Mouse (Mus musculus) frontal cortex, postnatal 36 days (tissue): ENCODE measurements at regions not wholly inside any gene's neighbourhood (a gene's known extent, or its start where the extent isn't known, plus 50 kb on each side); places are given as distances from the start of the nearest gene placed in this dataset.
"Not testable (repeated sequence)": the region's sequence is repeated elsewhere in the genome, so short reads cannot be mapped to it uniquely, and the experiment has no call there.

ENCODE experiments used
- DNase-seq, 2 experiments: peaks; one replicate each; pipeline ENCODE4 v3.0.0; 2022; ENCODE audit warnings: low spot score in 2 of 2

- no peak for DNase-seq
Measured at GRCm38 (mm10) chr5:14309981-14310380, 204.7 kb upstream of the Pclo start.

DNA sequence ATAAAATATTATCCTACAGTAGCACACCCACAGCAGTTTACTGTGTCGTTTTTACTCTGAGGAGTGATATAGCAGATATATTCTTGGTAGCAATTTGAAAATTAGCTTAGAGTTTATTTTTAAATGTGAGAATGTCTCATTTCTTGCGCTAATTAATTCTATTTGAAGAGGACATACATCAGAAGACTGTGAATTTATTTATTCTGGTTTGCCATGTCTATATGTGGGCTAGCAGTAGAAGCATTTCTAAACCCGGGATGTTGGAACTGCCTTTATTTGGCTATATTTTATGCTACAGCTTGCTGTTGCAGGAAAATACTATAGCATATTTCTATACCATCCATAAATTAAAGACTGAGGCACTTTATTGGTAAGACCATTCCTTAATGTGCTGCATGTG, 203.0 kb upstream of the Pclo start:
- no peak for DNase-seq

DNA sequence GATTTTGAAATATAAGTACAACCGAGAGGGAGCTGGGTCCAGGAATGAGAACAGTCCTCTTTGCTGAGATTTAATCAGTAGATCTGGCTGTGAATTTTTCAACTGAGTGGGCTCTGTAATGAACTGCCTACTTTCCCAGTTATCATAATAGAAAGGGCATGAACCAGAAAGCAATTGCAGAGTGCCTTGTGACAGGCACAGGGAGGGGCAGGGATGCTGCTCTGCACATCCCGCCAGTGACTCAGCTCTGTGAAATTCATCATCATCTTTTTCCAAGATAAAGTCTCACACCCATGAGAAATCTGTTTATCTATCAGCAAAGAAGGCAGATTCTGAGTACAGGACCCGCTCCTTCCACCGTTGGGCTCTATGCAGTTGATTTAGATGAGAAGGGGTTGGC, 194.5 kb upstream of the Pclo start:
- peak; percentile 19 to 48 for DNase-seq

- DNase-seq: no peak
Measured at GRCm38 (mm10) chr5:14322000-14322399, 192.7 kb upstream of the Pclo start.

DNA sequence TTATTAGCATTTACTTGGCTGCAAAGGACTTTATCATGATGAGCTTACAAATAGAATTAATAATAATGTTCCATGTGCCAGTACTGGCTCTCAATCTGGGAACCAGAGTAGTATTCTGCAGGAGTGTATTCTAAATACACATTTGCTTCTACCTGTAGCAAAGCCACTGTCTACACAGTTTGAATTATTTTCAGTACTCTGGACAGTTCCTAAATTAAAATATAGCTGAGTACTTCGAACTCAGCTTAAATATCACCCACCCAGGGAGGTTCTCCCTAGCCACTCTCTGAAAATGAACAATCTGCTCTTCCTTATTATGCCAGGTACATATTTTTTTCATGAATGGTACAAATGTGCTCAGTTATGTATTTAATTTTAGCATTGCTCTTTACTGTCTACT, 154.3 kb upstream of the Pclo start:
- no peak for DNase-seq

- peak; percentile 73 to 86 for DNase-seq
Measured at GRCm38 (mm10) chr5:14389184-14389890, 125.4 kb upstream of the Pclo start.

- DNase-seq: peak in 1 of 2 experiments; percentile 11
Measured at GRCm38 (mm10) chr5:14391793-14392192, 122.9 kb upstream of the Pclo start.

DNA sequence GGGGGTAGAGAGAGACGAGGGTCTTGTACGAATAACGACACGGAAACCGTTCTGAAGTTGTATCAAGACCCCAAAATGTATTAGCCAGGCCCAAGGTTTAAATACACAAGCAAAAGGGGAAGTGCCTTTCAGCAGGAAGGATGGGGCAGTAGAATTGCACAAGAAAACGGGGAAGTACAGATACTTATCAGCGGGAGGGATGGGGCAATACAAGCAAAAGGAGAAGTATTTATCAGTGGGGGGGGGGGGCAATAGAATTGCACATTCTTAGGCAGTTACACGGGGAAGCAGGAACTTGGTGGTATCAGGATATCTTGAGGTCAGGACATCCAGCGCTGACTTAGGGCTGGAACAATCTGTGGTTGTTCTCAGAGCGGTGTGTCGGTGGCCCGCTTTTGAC, 111.3 kb upstream of the Pclo start:
- DNase-seq: not testable (repeated sequence)

GRCm38 (mm10) chr5:14404344-14404743, 110.4 kb upstream of the Pclo start:
- DNase-seq: no peak

DNA sequence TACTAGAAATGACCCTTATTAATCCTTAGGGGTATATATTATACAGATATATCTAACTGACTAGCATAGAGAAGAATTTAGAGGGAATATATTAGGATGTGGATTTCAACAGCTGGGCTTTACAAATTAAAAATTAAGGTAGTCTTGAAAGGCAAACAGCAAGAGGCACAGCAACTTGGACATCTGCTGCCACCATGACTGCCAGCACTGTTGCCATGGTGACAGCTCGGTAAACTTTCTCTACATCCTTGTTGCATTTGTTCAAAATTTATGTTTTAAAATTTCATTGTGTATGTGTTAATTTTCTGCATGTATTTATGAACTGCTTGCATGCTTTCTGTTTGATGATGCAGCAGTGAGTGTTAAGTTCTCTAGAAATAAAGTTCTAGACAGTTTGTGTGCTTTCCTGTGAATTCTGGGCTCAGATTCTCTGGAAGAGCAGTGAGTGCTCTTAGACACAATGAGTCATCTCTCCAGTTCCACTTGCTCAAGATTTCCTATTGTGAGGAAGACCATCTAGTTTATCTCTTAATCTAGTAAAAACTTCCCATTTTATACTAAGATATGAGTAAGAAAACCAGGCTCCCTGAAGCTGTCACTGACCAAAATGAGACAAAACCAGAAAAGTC, 99.4 kb upstream of the Pclo start:
- DNase-seq: peak in 1 of 2 experiments; percentile 42

- no peak for DNase-seq
Measured at GRCm38 (mm10) chr5:14453082-14453481, 61.6 kb upstream of the Pclo start.
